Mouse (Mus musculus): ENCODE data around the gene Pot1a. TPM values are rescaled to one million over a fixed set of nuclear protein-coding genes. Genes with fewer than 3 reads are reported as not detected.

The Pot1a gene
- polyA plus RNA-seq, 1 experiment from 2014 or later: 34.9 TPM

DNA sequence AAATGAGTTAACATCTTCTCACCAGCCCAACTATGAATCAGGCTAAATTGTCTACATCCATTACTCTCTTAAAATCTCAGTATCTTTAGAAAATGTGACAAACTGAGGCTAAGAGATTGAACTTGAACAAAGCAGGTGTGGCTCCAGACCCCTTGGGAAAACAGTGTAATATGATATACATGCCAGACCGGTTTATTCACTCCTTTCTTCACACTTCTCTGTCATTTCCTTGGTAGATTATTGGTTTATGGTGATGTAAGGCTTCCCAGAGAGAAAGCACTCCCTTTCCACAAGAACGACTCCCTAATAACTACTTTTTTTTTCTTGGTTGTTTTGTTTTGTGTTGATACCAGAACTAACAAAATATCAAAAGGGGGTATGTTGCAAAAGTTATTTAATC lies 98.4 kb downstream of the Pot1a start:
- 41% methylated on average over 2 of the region's 2 CpGs for WGBS
- Histone ChIP-seq H3K9ac (no peak overlapping the region), H3K4me3 (no peak overlapping the region), H3K4me1 (no peaks in the 10 kb centered on the region), H3K4me2 (no peak overlapping the region), H3K27me3 (no peaks in the 10 kb centered on the region), H3K9me3 (replicated peaks) (no peaks in the 10 kb centered on the region), H3K27ac (no peak overlapping the region), H3K36me3 (ENCODE audit: poor library complexity, severe bottlenecking) (no peaks in the 10 kb centered on the region)
- no peak for ATAC-seq

DNA sequence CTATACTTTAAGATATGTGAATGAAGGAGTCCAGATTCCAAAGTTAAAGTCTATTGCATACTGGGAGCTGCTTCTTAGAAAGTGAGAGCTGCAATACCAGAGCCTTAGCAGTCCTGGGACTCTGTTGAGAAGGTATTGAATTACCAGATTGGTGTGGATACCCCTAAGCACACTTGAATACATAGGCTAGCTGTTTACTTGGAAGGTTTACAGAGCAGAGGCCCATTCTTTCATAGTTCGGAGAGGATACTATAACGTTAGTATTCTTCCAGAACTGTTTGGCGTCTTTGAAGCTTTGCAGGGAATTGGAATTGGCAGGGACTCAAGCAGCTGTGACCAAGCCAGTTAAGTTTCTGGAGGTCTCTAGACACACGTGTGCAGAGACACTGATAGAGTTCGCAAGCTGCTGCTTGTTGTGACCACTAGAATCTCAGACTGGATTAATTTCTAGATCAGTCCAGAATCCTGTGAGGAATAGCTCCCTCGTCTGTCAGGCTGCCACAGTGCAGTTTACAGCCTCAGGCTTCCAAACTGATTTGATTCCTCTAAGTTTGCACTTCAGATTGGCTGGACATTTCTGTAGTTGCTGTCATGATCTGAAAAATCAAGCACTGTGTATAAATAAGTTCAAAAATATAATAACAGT lies 99.7 kb downstream of the Pot1a start:
- no peak overlapping the region for H3K9ac ChIP-seq
- no peak overlapping the region for H3K4me2 ChIP-seq
- peak; percentile 72; the same call in 1 of the 2 replicates for ATAC-seq
- no peak overlapping the region for H3K27ac ChIP-seq
- no peaks in the 10 kb centered on the region for H3K36me3 ChIP-seq (ENCODE audit: poor library complexity, severe bottlenecking)
- no peaks in the 10 kb centered on the region for H3K4me1 ChIP-seq
- no peak overlapping the region for H3K4me3 ChIP-seq
- 45% methylated on average over 6 of the region's 6 CpGs for WGBS
- no peaks in the 10 kb centered on the region for H3K9me3 ChIP-seq (replicated peaks)
- no peaks in the 10 kb centered on the region for H3K27me3 ChIP-seq

- Histone ChIP-seq H3K4me1 (no peaks in the 10 kb centered on the region), H3K27ac (no peak overlapping the region), H3K27me3 (no peaks in the 10 kb centered on the region), H3K4me3 (no peak overlapping the region), H3K36me3 (ENCODE audit: poor library complexity, severe bottlenecking) (no peaks in the 10 kb centered on the region), H3K9me3 (replicated peaks) (no peaks in the 10 kb centered on the region), H3K9ac (no peak overlapping the region), H3K4me2 (no peak overlapping the region)
- ATAC-seq: no peak
- 41% methylated on average over 2 of the region's 2 CpGs for WGBS
Measured at GRCm38 (mm10) chr6:25699956-25700355, 109.1 kb downstream of the Pot1a start.

Other genes with a start within 250 kb of the Pot1a start
- gene Gpr37, start 118.5 kb downstream of the Pot1a start, polyA plus RNA-seq (2015; fragmentation: Nextera tagmentation; extraction: Ambion mirVana): 1.5 and 1.8 TPM in 2 replicates

All from forebrain, embryonic 13.5 days (tissue).